Mouse (Mus musculus): ENCODE data around the gene Olfr1136.

Gene Olfr1136

DNA sequence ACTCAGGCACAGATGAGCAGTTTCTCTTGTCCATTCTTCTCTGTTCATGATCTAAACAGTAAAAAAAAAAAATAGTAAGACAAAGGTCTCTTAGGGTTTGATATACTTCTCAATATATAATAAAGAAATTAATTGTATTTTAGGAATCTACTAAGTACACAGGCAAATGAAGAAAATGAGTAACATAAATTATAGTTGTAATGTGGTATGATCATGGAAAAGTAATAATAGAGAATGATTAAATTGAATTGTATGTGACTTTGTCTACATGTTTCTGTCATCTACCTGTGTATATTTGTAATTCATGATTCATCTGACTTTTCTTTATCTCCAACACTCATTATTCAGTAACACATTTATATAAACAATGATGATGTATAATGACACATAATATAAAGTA is at the start of gene Olfr1136:
TSS of gene Olfr1136 (minus strand) at position 101 of the 400 bp plus-strand sequence.
- DNase-seq (ENCODE audit: low read depth, low spot score): no peak

- DNase-seq (ENCODE audit: low read depth, low spot score): no peak
Observed at GRCm38 (mm10) chr2:87743452-87743851, 49.7 kb upstream of the Olfr1136 start, which contains the start of gene Olfr1140. Olfr1140 (plus strand) TSS chr2:87743752.

DNA sequence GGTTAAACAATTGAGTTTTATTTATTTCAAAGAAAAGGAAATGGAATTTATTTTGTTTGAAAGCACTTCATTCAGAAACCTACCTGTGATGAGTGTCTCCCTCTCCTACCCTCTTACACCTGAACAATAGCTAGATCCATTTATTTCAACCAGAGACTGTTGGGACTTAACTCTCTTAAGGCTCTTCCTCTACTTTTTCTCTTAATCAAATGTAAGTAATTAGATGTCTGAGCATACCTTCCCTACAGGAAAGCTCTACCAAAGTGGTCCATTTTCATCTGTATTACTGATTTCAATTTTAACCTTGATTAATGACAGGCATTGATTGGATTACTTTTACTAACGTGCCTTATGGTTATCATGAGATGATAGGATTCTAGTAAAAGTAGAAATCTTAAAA is 46.1 kb upstream of the Olfr1136 start, which contains the start of gene Olfr1138:
TSS of gene Olfr1138 (minus strand) at position 101 of the 400 bp plus-strand sequence.
- no peak for DNase-seq (ENCODE audit: low read depth, low spot score)

- DNase-seq (ENCODE audit: low read depth, low spot score): no peak
Observed at GRCm38 (mm10) chr2:87713079-87713478, 19.3 kb upstream of the Olfr1136 start, which contains the start of gene Olfr1137. Olfr1137 (minus strand) TSS chr2:87713179.

GRCm38 (mm10) chr2:87673564-87673963 is 20.2 kb downstream of the Olfr1136 start, which contains the start of gene Olfr1135:
Olfr1135 (minus strand) TSS chr2:87673664.
- DNase-seq (ENCODE audit: low read depth, low spot score): no peak

- DNase-seq (ENCODE audit: low read depth, low spot score): no peak
Observed at GRCm38 (mm10) chr2:87658360-87658759, 35.4 kb downstream of the Olfr1136 start, which contains the start of gene Olfr1134. Olfr1134 (minus strand) TSS chr2:87658460.

DNA sequence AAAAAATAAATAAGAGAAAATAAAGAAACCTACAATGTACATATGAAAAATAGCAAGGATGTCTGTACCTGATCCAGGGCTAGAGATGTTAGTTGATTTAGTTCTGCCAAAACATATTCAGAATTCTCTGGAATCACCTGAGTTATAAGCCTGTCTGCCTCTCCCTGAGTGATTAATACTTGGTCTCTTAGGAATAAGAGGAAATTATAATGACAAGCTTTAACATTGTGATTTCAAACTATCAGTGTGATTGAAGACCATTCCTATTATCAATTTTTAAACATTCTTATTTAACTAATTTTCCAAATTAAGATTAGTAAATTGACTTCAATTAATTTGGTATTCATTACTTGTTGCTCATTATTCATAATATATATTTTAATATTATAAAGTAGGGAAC is 46.5 kb downstream of the Olfr1136 start, which contains the start of gene Olfr1133:
TSS of gene Olfr1133 (minus strand) at position 101 of the 400 bp plus-strand sequence.
- DNase-seq (ENCODE audit: low read depth, low spot score): no peak
